Comparison of ENCODE assay signal across 11 mouse cellular contexts in the genomic region with DNA sequence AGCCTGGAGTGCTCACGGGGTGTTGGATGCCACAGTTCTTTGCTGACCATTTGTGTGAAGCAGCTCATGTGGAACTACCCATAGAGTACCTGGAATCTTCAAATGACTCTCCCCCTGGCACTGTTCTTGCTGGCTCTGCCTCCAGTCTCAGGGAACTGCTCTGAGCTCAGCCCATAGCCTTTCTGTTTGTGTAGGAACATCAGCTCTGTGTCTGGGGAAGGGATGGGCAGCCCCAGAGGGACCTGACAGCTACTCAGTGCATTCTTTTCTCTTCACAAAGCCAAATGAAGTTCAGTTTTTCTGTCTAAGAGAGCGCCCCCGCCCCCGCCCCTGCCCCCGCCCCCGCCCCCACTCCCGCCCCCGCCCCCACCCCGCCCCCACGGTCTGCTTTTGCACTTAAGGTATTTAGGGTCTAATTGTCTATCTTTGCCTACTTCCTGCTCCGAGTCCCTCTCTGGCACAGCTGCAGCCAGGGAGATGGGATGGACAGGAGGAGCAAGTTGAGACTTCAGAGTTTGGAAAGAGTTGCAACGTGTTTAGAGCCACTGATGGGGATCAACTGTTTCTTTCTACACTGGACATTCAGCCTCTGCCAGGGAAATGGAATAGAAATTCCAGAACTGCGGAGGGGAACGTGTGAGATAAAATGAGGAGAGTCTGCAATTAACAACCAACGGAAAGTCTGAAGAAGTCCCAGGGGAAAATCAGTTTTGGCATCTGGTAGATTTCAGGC.
DNase-seq lines count a peak whose midpoint lies in the region; ATAC-seq lines count a peak whose summit lies in the region.
"Had no signal": no experiment of that assay in that cellular context is flagged by ENCODE, and none has a peak within 500 bp of the region (broad histone marks: within the 10 kb centered on the region; RNA-seq: fewer than 3 reads in every experiment).

No protein-coding gene starts in this region.

- peak overlapping the region; percentile 21 for H3K4me2 ChIP-seq in kidney, embryonic 16.5 days (replicated peaks; ENCODE audit: low read depth, low read length)
- peak overlapping the region; percentile 39 for H3K4me2 ChIP-seq in embryonic facial prominence, embryonic 13.5 days
- no peak overlapping the region; the same call in 1 of the 2 replicates for H3K4me2 ChIP-seq in intestine, embryonic 16.5 days (ENCODE audit: low read depth, low read length)

- 0 out of 2 replicates have a peak, but pooled peaks cover 6% of the 10 kb centered on the region for H3K9me3 ChIP-seq in kidney, embryonic 16.5 days (ENCODE audit: low read length)
- no peaks in the 10 kb centered on the region; the same call in 1 of the 2 replicates for H3K9me3 ChIP-seq in embryonic facial prominence, embryonic 13.5 days
- H3K9me3 ChIP-seq in intestine, embryonic 16.5 days (ENCODE audit: control insufficient read depth, low read length), result no peaks in the 10 kb centered on the region

- 0 out of 2 replicates have a peak, but pooled peaks have one; percentile 27 for ATAC-seq in kidney, embryonic 16.5 days (ENCODE audit: low FRiP score, low TSS enrichment)
- no peak for ATAC-seq in embryonic facial prominence, embryonic 13.5 days (ENCODE audit: insufficient number of reproducible peaks, insufficient read depth, low FRiP score, low TSS enrichment, low read depth)
- ATAC-seq in intestine, embryonic 16.5 days, result peak; percentile 56; the same call in 1 of the 2 replicates
- ATAC-seq: liver, postnatal 0 days had no signal

- no peaks in the 10 kb centered on the region for H3K36me3 ChIP-seq in kidney, embryonic 16.5 days (ENCODE audit: insufficient read depth, low read length)
- H3K36me3 ChIP-seq in embryonic facial prominence, embryonic 13.5 days, result no peaks in the 10 kb centered on the region
- no peaks in the 10 kb centered on the region for H3K36me3 ChIP-seq in intestine, embryonic 16.5 days (ENCODE audit: control insufficient read depth, insufficient read depth, low read length)

- no peak overlapping the region for H3K4me3 ChIP-seq in kidney, embryonic 16.5 days (ENCODE audit: low read length)
- H3K4me3 ChIP-seq in embryonic facial prominence, embryonic 13.5 days, result no peak overlapping the region
- H3K4me3 ChIP-seq in intestine, embryonic 16.5 days (ENCODE audit: low read length), result no peak overlapping the region

- 8% methylated on average over 11 of the region's 15 CpGs for WGBS in kidney, embryonic 16.5 days
- 9% methylated on average over 15 of the region's 15 CpGs for WGBS in embryonic facial prominence, embryonic 13.5 days
- WGBS in intestine, embryonic 16.5 days, result 23% methylated on average over 12 of the region's 15 CpGs

- DNase-seq in kidney, postnatal 36 days, result no peak
- DNase-seq in Muller cell, postnatal 12 days (ENCODE audit: inconsistent ontology term), result peak; percentile 36
- no peak for DNase-seq in thymus, postnatal 0 days (ENCODE audit: low spot score)
- no peak for DNase-seq in adrenal gland, postnatal 25 days
- no peak for DNase-seq in thymus, postnatal 25 days
- DNase-seq: cerebellum, adult 11-12 months; liver, postnatal 0 days; thymus, postnatal 36 days had no signal

- 0 out of 2 replicates have a peak overlapping the region, but pooled peaks have one; percentile 21 for H3K27ac ChIP-seq in kidney, embryonic 16.5 days (ENCODE audit: low read length)
- H3K27ac ChIP-seq in embryonic facial prominence, embryonic 13.5 days, result peak overlapping the region; percentile 79
- peak overlapping the region; percentile 65 for H3K27ac ChIP-seq in intestine, embryonic 16.5 days (ENCODE audit: low read length)

- no peaks in the 10 kb centered on the region for H3K27me3 ChIP-seq in kidney, embryonic 16.5 days (ENCODE audit: insufficient read depth, low read length)
- peaks cover 12% of the 10 kb centered on the region for H3K27me3 ChIP-seq in embryonic facial prominence, embryonic 13.5 days
- no peaks in the 10 kb centered on the region for H3K27me3 ChIP-seq in intestine, embryonic 16.5 days (replicated peaks; ENCODE audit: control insufficient read depth, insufficient read depth, low read length)

- no peak overlapping the region for H3K9ac ChIP-seq in kidney, embryonic 16.5 days (replicated peaks; ENCODE audit: low read length)
- H3K9ac ChIP-seq in embryonic facial prominence, embryonic 13.5 days, result no peak overlapping the region
- H3K9ac ChIP-seq in intestine, embryonic 16.5 days (ENCODE audit: low read depth, low read length), result no peak overlapping the region
- H3K9ac ChIP-seq: liver, postnatal 0 days had no signal

- H3K4me1 ChIP-seq in kidney, embryonic 16.5 days (ENCODE audit: insufficient read depth, low read length), result peaks cover 12% of the 10 kb centered on the region; the same call in 1 of the 2 replicates
- H3K4me1 ChIP-seq in embryonic facial prominence, embryonic 13.5 days, result peaks cover 16% of the 10 kb centered on the region
- peaks cover 5% of the 10 kb centered on the region; the same call in 1 of the 2 replicates for H3K4me1 ChIP-seq in intestine, embryonic 16.5 days (ENCODE audit: control insufficient read depth, insufficient read depth, low read length)

Comparison
In these comparisons a context has a peak if more than half of its experiments do, and no peak if none do; other contexts are left out.
1. H3K27ac ChIP-seq: peak in every context shown above with its lines; median percentile 79 in embryonic facial prominence, embryonic 13.5 days; 65 in intestine, embryonic 16.5 days; 21 in kidney, embryonic 16.5 days.